Mouse (Mus musculus) ES-Bruce4 (cell line): ENCODE results near the gene Psmb7. TPM values are rescaled to one million over a fixed set of nuclear protein-coding genes. Genes with fewer than 3 reads are reported as not detected.

ENCODE experiments used
- H3K27ac ChIP-seq: 2 replicates; pipeline ENCODE4 v1.5.1; 2012; ENCODE audit warnings: low read length, inconsistent platforms; ENCODE audit not compliant: insufficient read depth
- H3K27me3 ChIP-seq: 2 replicates; pipeline ENCODE4 v1.6.1; 2012; ENCODE audit warnings: mild to moderate bottlenecking, low read length, inconsistent platforms; ENCODE audit not compliant: control insufficient read depth, poor library complexity, insufficient read depth, severe bottlenecking
- H3K36me3 ChIP-seq: 2 replicates; pipeline ENCODE4 v1.6.1; 2012; ENCODE audit warnings: inconsistent platforms, mild to moderate bottlenecking, low read length, moderate library complexity; ENCODE audit not compliant: control insufficient read depth, poor library complexity, insufficient read depth, severe bottlenecking
- H3K4me1 ChIP-seq: one replicate; pipeline ENCODE4 v1.8.1; 2011; ENCODE audit warnings: low read length; ENCODE audit not compliant: control insufficient read depth, insufficient read depth
- H3K4me3 ChIP-seq: 2 replicates; pipeline ENCODE4 v1.5.1; 2011; ENCODE audit warnings: low read depth, mild to moderate bottlenecking, low read length
- H3K9ac ChIP-seq: 2 replicates; pipeline ENCODE4 v1.6.1; 2012; ENCODE audit warnings: low read depth, mild to moderate bottlenecking, inconsistent platforms; ENCODE audit not compliant: poor library complexity, severe bottlenecking
- H3K9me3 ChIP-seq: replicated peaks from 2 replicates; pipeline ENCODE4 v1.6.1; 2012; ENCODE audit warnings: mild to moderate bottlenecking, low read length, inconsistent platforms; ENCODE audit not compliant: control insufficient read depth, poor library complexity, insufficient read depth, severe bottlenecking
- CTCF ChIP-seq: IDR thresholded peaks from one replicate; pipeline ENCODE4 v1.8.1; 2011; ENCODE audit warnings: low read depth, low read length
- EP300 ChIP-seq: IDR thresholded peaks from 2 replicates; pipeline ENCODE4 v1.6.1; 2011; ENCODE audit warnings: low read depth, low read length; ENCODE audit not compliant: insufficient read depth
- POLR2A ChIP-seq: IDR thresholded peaks from one replicate; pipeline ENCODE4 v1.8.1; 2011; ENCODE audit warnings: low read length; ENCODE audit not compliant: insufficient read depth
- polyA plus RNA-seq: library from polyadenylated mRNA; stranded (reverse); fragments of >200 nt; gene quantifications from 2 replicates; pipeline ENCODE4 v1.2.4, GENCODE M21; 2011; ENCODE audit warnings: low read depth; ENCODE audit not compliant: missing spikeins, insufficient read depth, insufficient read length

Psmb7 gene
- polyA plus RNA-seq, 1 experiment = 306 TPM

DNA sequence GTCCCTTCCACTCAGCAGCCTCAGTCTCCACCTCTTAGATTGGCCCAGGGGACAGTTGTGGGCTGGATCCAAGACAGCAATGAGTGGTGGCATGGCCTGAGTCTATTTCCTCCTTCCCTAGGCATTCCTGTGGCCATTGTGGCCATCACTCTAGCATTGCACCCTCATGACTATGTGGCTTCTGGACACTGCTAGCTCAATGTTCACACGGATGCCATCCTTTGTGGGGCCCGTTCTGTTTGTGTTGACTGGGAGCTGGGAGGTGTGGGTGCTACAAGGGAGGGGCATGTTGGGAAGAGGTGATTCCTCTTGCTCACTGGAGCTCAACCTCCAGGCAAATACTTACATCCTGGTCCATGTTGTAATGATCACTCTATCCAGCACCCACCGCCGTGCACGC is 38.3 kb upstream of the Psmb7 start:
- H3K9me3 ChIP-seq = no peaks in the 10 kb centered on the region
- H3K4me1 ChIP-seq = no peaks in the 10 kb centered on the region
- no peak overlapping the region for H3K27ac ChIP-seq
- no peak overlapping the region for H3K4me3 ChIP-seq
- TF ChIP-seq POLR2A (no peak), CTCF (no peak), EP300 (no peak)
- no peaks in the 10 kb centered on the region for H3K27me3 ChIP-seq
- H3K9ac ChIP-seq = no peak overlapping the region
- H3K36me3 ChIP-seq = no peaks in the 10 kb centered on the region

DNA sequence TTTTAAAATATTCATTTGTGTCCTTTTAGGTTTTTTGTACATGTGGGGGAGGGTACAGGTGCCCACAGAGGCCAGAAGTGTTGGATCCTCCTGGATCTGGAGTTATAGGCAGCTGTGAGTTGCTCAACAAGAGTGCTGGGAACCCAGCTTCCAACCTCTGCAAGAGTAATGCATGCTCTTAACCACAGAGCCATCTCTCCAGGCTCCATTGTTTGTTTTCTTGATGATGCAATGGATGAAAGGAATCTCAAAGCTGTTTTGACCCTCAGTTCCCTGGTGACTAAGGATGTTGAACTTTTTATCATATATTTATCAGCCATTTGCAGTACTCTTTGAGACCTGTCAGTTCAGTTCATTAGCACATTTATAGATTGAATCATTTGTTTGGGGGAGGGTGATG is 35.1 kb upstream of the Psmb7 start:
- H3K4me3 ChIP-seq = no peak overlapping the region
- H3K27me3 ChIP-seq = no peaks in the 10 kb centered on the region
- H3K9ac ChIP-seq = no peak overlapping the region
- TF ChIP-seq EP300 = no peak
- no peaks in the 10 kb centered on the region for H3K36me3 ChIP-seq
- no peak overlapping the region for H3K27ac ChIP-seq
- H3K4me1 ChIP-seq = no peaks in the 10 kb centered on the region
- H3K9me3 ChIP-seq = no peaks in the 10 kb centered on the region

- no peaks in the 10 kb centered on the region for H3K9me3 ChIP-seq
- no peak overlapping the region for H3K4me3 ChIP-seq
- H3K27ac ChIP-seq = no peak overlapping the region
- TF ChIP-seq EP300 (peak; percentile 73), CTCF (peak; percentile 56), POLR2A (no peak)
- no peaks in the 10 kb centered on the region for H3K27me3 ChIP-seq
- H3K36me3 ChIP-seq = no peaks in the 10 kb centered on the region
- H3K4me1 ChIP-seq = peaks cover 2% of the 10 kb centered on the region
- no peak overlapping the region for H3K9ac ChIP-seq
Measured at GRCm38 (mm10) chr2:38675366-38675969, 31.6 kb upstream of the Psmb7 start.

DNA sequence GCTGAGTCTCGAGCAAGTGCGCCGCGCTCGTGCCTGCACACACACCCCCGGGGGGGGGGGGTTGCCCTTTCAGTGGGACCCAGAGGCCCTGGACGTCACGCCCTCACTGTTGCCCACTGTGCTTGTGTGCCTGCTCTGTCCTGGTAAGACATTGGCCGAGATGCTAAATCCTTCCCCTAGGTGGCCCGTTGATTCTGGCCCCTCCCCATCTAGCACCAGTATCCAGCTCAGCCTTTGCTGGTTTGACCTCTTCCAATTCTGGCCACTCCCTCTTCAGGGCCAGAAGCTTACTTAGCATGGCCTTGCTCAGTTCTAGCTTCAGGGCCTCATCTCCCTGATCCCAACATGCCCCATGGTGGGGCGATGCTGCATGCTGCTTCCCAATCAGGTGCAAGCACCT is 28.6 kb upstream of the Psmb7 start:
- no peak for TF ChIP-seq EP300
- no peak for TF ChIP-seq POLR2A
- TF ChIP-seq CTCF = no peak
- no peak overlapping the region for H3K27ac ChIP-seq
- peak overlapping the region; percentile 51 for H3K4me3 ChIP-seq
- H3K9me3 ChIP-seq = no peaks in the 10 kb centered on the region
- H3K9ac ChIP-seq = no peak overlapping the region
- H3K4me1 ChIP-seq = peaks cover 5% of the 10 kb centered on the region
- no peaks in the 10 kb centered on the region for H3K27me3 ChIP-seq
- H3K36me3 ChIP-seq = no peaks in the 10 kb centered on the region

DNA sequence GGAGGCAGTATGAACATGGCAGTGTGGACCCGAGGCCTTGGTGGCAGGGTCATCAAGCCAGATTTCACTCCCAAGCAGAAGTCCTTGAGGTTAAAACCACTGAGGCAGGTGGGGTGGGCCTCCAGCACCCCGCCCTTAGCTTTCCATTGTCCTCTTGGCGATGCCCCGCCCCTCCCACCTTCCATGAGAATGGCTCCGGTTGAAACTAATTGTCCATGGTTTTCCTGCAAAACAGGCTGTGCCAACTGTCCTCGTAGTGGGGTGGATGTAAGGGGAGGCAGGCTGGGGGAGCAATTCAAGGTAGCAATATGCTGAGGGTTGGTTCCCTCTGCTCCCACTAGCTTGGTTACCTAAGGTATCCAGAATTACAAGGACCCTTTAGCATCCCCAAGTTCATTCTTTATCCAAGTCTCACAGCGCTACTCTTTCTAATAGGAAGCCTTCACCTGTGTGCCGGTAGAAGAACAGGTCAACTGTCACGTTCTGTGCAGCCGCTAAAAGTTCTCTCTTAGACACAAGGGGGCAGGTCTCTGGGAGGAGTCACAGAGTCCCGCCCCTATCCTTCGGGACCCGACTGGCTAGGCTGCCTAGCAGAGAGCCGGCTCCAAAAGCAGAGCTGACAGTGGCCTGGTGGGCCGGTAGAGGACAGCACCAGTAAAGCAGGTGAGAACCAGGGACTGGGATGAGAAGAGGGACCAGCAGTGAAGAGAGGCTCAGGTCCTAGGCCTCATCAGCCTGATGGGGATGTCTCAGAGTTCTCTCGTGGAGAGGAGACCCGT is 25.1 kb upstream of the Psmb7 start:
- H3K27ac ChIP-seq = peak overlapping the region; percentile 68
- no peaks in the 10 kb centered on the region for H3K9me3 ChIP-seq
- no peaks in the 10 kb centered on the region for H3K36me3 ChIP-seq
- H3K9ac ChIP-seq = no peak overlapping the region
- peak overlapping the region; percentile 64 for H3K4me3 ChIP-seq
- no peaks in the 10 kb centered on the region for H3K27me3 ChIP-seq
- TF ChIP-seq EP300 (peak; percentile 93), CTCF (peak; percentile 47), POLR2A (peak; percentile 87)
- H3K4me1 ChIP-seq = peaks cover 5% of the 10 kb centered on the region

GRCm38 (mm10) chr2:38661398-38661797 is 17.5 kb upstream of the Psmb7 start:
- no peak overlapping the region for H3K9ac ChIP-seq
- H3K9me3 ChIP-seq = no peaks in the 10 kb centered on the region
- no peak for TF ChIP-seq POLR2A
- TF ChIP-seq CTCF = peak; percentile 56
- no peak for TF ChIP-seq EP300
- no peaks in the 10 kb centered on the region for H3K4me1 ChIP-seq
- H3K27ac ChIP-seq = no peak overlapping the region
- H3K36me3 ChIP-seq = no peaks in the 10 kb centered on the region
- no peaks in the 10 kb centered on the region for H3K27me3 ChIP-seq
- H3K4me3 ChIP-seq = no peak overlapping the region
